Mouse (Mus musculus): ENCODE measurements at regions not wholly inside any gene's neighbourhood (a gene's known extent, or its start where the extent isn't known, plus 50 kb on each side); places are given as distances from the start of the nearest gene placed in this dataset.
"Not testable (repeated sequence)": the region's sequence is repeated elsewhere in the genome, so short reads cannot be mapped to it uniquely, and the experiment has no call there.

- DNase-seq, result not testable (repeated sequence)
Observed at GRCm38 (mm10) chr17:27279491-27280288, 75.4 kb upstream of the Lemd2 start.

DNA sequence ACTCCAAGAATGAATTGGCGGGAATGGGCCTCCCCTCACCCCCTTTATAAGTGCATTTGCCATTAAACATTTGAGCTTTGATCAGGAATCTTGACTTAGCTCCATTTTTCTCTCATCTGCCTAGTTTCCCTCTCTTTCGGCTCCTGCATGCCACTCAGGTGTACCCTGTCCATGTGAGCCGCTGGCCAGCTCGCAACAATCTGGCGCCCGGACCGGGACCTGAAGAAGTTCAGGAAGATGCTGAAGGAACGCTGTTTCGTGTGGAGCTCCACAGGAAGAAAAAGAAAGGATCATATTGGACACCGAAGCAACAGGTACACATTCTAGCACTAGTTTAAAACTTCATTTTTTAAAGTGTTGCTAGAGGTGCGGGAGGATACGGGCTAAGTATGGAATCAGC, 73.5 kb upstream of the Lemd2 start:
- not testable (repeated sequence) for DNase-seq

DNA sequence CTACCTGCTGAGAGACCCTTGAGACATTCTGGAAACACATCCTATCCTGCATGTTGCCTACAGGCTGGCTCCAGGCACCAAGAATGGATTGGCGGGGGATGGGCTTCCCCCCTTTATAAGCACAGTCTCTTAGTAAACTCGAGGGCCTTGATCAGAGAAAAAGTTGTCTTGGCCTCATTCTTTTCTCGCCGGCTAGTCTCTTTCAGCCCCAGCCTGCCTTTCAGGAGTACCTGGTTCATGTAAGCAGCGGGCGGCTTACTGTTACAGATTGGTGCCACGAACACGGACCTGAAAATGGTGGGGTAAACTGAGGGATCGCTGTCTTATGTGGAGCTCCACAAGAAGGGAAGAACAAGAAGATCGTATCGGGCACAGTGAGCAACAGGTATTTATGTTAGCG, 67.5 kb upstream of the Lemd2 start:
- DNase-seq, result not testable (repeated sequence)

GRCm38 (mm10) chr17:27270776-27271175, 66.5 kb upstream of the Lemd2 start:
- DNase-seq, result not testable (repeated sequence)

- not testable (repeated sequence) for DNase-seq
Observed at GRCm38 (mm10) chr17:27264607-27265006, 60.3 kb upstream of the Lemd2 start.

- no peak for DNase-seq
Observed at GRCm38 (mm10) chr17:27262607-27263006, 58.3 kb upstream of the Lemd2 start.

DNA sequence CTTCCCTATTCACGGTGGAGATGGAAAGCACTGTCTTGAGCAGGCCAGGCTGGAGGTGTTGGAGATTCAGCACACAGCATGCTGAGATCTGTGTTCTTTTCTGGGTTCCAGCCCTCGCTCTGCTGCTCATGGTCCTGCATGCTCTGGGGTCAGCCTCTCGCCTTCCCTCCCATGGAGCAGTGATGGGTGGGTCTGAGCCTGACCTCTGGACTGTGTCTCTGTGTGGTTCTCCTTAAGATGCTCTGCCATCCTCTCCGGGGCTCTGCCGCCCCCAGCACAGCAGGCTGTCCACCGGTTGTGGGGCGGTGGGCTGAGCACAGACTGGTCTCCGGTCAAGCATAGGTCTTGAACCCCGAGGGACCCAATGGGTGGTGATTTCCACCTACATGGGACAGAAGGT, 57.7 kb upstream of the Lemd2 start:
- no peak for DNase-seq

GRCm38 (mm10) chr17:27261251-27261650, 57.0 kb upstream of the Lemd2 start:
- no peak for DNase-seq

DNA sequence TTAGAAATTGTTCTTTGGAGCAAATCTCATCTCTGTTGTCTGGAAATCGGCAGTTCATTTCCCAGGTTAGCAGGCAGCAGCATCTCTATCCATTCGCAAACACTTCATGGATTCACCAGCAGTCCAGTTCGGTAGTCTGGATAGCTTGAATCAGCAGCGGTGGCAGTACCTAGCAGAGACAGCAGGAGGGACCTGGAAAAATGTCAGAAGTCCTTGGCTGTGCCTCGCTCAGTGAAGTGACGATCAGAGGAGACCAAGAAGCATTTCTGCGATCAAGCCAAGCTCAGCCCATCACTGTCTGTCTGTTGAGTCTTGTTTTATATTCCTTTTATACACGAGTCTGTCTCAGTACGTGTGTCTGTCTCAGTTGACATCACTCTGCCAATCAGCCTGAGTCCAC, 55.8 kb upstream of the Lemd2 start:
- DNase-seq, result no peak

GRCm38 (mm10) chr17:27257345-27257744, 53.1 kb upstream of the Lemd2 start:
- no peak for DNase-seq

- DNase-seq, result no peak
Observed at GRCm38 (mm10) chr17:27255804-27256203, 51.5 kb upstream of the Lemd2 start.

Measured in cerebellum, adult 8-10 months (tissue).